Mouse (Mus musculus) thymus, postnatal 25 days (tissue): Measurements from ENCODE around the gene Krt36.

Experiments
- DNase-seq: peaks from one replicate; pipeline ENCODE4 v3.0.0; 2022

Gene Krt36

GRCm38 (mm10) chr11:100105576-100106122 lies at the start of gene Krt36:
Gene Krt36, minus strand, starts transcription at chr11:100105626.
- no peak for DNase-seq

GRCm38 (mm10) chr11:100148615-100149330 lies 43.3 kb upstream of the Krt36 start, which contains the start of gene Krt19:
Gene Krt19, minus strand, starts transcription at chr11:100148665.
- no peak for DNase-seq

- DNase-seq = no peak
Observed at GRCm38 (mm10) chr11:100147566-100148353, 42.3 kb upstream of the Krt36 start.

- no peak for DNase-seq
Observed at GRCm38 (mm10) chr11:100145858-100146560, 40.6 kb upstream of the Krt36 start.

- no peak for DNase-seq
Observed at GRCm38 (mm10) chr11:100145104-100145503, 39.7 kb upstream of the Krt36 start.

GRCm38 (mm10) chr11:100140966-100141365 lies 35.5 kb upstream of the Krt36 start:
- no peak for DNase-seq

GRCm38 (mm10) chr11:100139391-100139790 lies 34.0 kb upstream of the Krt36 start:
- no peak for DNase-seq

- DNase-seq = no peak
Observed at GRCm38 (mm10) chr11:100138809-100139208, 33.4 kb upstream of the Krt36 start.

- DNase-seq = no peak
Observed at GRCm38 (mm10) chr11:100137693-100138092, 32.3 kb upstream of the Krt36 start.

- no peak for DNase-seq
Observed at GRCm38 (mm10) chr11:100136559-100136958, 31.1 kb upstream of the Krt36 start.

GRCm38 (mm10) chr11:100135731-100136130 lies 30.3 kb upstream of the Krt36 start, which contains the start of gene Krt15:
Gene Krt15, minus strand, starts transcription at chr11:100135928.
- no peak for DNase-seq

GRCm38 (mm10) chr11:100124901-100125300 lies 19.5 kb upstream of the Krt36 start:
- no peak for DNase-seq

GRCm38 (mm10) chr11:100121466-100121865 lies 16.0 kb upstream of the Krt36 start, which contains the start of gene Krt13:
Gene Krt13, minus strand, starts transcription at chr11:100121566.
- DNase-seq = no peak

- DNase-seq = no peak
Observed at GRCm38 (mm10) chr11:100120331-100120730, 14.9 kb upstream of the Krt36 start.

GRCm38 (mm10) chr11:100113742-100114029 lies 8.3 kb upstream of the Krt36 start:
- DNase-seq = no peak

GRCm38 (mm10) chr11:100112935-100113741 lies 7.7 kb upstream of the Krt36 start:
- no peak for DNase-seq

GRCm38 (mm10) chr11:100102693-100103429 lies 2.6 kb downstream of the Krt36 start:
- DNase-seq = no peak

GRCm38 (mm10) chr11:100100391-100100790 lies 5.0 kb downstream of the Krt36 start:
- DNase-seq = no peak

GRCm38 (mm10) chr11:100097819-100098218 lies 7.6 kb downstream of the Krt36 start:
- DNase-seq = no peak

- DNase-seq = no peak
Observed at GRCm38 (mm10) chr11:100096141-100096540, 9.3 kb downstream of the Krt36 start, which contains the start of gene Krt35. Gene Krt35, minus strand, starts transcription at chr11:100096241.

- no peak for DNase-seq
Observed at GRCm38 (mm10) chr11:100088378-100089025, 16.9 kb downstream of the Krt36 start.
